Mouse (Mus musculus): ENCODE measurements around the gene Vars.
"Not testable (repeated sequence)": the region's sequence is repeated elsewhere in the genome, so short reads cannot be mapped to it uniquely, and the experiment has no call there.

The Vars gene

GRCm38 (mm10) chr17:35022541-35023060 lies 21.8 kb downstream of the Vars start:
- in situ Hi-C loops (cut with MboI, MseI): loop anchor here (5.0 kb wide), 1 partner anchor 40 kb away; no protein-coding TSS in a partner anchor

- in situ Hi-C loops (cut with MboI, MseI): loop anchor here (5.0 kb wide), 1 partner anchor 39 kb away; no protein-coding TSS in a partner anchor
Measured at GRCm38 (mm10) chr17:35023221-35023620, 22.4 kb downstream of the Vars start.

- in situ Hi-C loops (cut with MboI, MseI): loop anchor here (5.0 kb wide), 1 partner anchor 39 kb away; no protein-coding TSS in a partner anchor
Measured at GRCm38 (mm10) chr17:35023756-35024155, 23.0 kb downstream of the Vars start.

- in situ Hi-C loops (cut with MboI, MseI): loop anchor here (5.0 kb wide), 1 partner anchor 38 kb away; no protein-coding TSS in a partner anchor
Measured at GRCm38 (mm10) chr17:35024261-35024660, 23.5 kb downstream of the Vars start.

- in situ Hi-C loops (cut with MboI, MseI): loop anchor here (5.0 kb wide), 1 partner anchor 37 kb away; no protein-coding TSS in a partner anchor
Measured at GRCm38 (mm10) chr17:35024691-35025488, 24.1 kb downstream of the Vars start.

GRCm38 (mm10) chr17:35026206-35026605 lies 25.4 kb downstream of the Vars start:
- in situ Hi-C loops (cut with MboI, MseI): no loop called here

GRCm38 (mm10) chr17:35027277-35028068 lies 26.7 kb downstream of the Vars start, which contains the start of gene Sapcd1:
Sapcd1 (minus strand) TSS chr17:35028016.
- in situ Hi-C loops (cut with MboI, MseI): no loop called here

GRCm38 (mm10) chr17:35028315-35028714 lies 27.5 kb downstream of the Vars start:
- in situ Hi-C loops (cut with MboI, MseI): no loop called here

GRCm38 (mm10) chr17:35029691-35030532 lies 29.1 kb downstream of the Vars start:
- in situ Hi-C loops (cut with MboI, MseI): no loop called here

- in situ Hi-C loops (cut with MboI, MseI): no loop called here
Measured at GRCm38 (mm10) chr17:35031272-35031671, 30.5 kb downstream of the Vars start.

- in situ Hi-C loops (cut with MboI, MseI): no loop called here
Measured at GRCm38 (mm10) chr17:35031880-35032279, 31.1 kb downstream of the Vars start.

- in situ Hi-C loops (cut with MboI, MseI): no loop called here
Measured at GRCm38 (mm10) chr17:35032323-35032870, 31.6 kb downstream of the Vars start.

GRCm38 (mm10) chr17:35033703-35034102 lies 32.9 kb downstream of the Vars start:
- in situ Hi-C loops (cut with MboI, MseI): not testable (repeated sequence)

- in situ Hi-C loops (cut with MboI, MseI): no loop called here
Measured at GRCm38 (mm10) chr17:35034896-35035295, 34.1 kb downstream of the Vars start.

- in situ Hi-C loops (cut with MboI, MseI): no loop called here
Measured at GRCm38 (mm10) chr17:35039121-35039873, 38.5 kb downstream of the Vars start.

GRCm38 (mm10) chr17:35043794-35044193 lies 43.0 kb downstream of the Vars start:
- in situ Hi-C loops (cut with MboI, MseI): no loop called here

GRCm38 (mm10) chr17:35044904-35045806 lies 44.4 kb downstream of the Vars start:
- in situ Hi-C loops (cut with MboI, MseI): no loop called here

- in situ Hi-C loops (cut with MboI, MseI): no loop called here
Measured at GRCm38 (mm10) chr17:35045807-35046680, 45.3 kb downstream of the Vars start.
